Mouse (Mus musculus) c-Kit-negative CD71-positive TER-119-positive erythroid progenitor cells, embryonic 14.5 days (primary cell): ENCODE measurements around the gene Ptch1.

Source experiments
- DNase-seq: peaks from one replicate; pipeline ENCODE4 v3.0.0-alpha.2; 2013; ENCODE audit warnings: low read depth, low spot score

The Ptch1 gene

DNA sequence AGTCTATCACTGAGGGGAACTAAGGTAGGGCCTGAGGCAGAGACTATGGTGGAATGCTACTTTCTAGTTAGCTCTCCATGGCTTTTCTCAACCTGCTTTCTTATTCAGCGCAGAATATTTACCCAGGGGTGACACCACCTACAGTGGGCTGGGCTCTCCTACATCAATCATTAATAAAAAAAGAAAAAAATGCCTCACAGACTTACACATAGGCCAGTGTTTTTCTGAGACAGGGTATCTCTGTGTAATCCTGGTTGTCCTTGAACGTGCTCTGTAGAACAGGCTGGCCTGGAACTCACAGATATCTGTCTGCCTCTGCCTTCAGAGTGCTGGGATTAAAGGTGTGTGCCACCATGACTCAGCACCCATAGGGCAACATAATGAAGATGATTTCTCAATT lies 73.9 kb downstream of the Ptch1 start:
- DNase-seq = no peak

DNA sequence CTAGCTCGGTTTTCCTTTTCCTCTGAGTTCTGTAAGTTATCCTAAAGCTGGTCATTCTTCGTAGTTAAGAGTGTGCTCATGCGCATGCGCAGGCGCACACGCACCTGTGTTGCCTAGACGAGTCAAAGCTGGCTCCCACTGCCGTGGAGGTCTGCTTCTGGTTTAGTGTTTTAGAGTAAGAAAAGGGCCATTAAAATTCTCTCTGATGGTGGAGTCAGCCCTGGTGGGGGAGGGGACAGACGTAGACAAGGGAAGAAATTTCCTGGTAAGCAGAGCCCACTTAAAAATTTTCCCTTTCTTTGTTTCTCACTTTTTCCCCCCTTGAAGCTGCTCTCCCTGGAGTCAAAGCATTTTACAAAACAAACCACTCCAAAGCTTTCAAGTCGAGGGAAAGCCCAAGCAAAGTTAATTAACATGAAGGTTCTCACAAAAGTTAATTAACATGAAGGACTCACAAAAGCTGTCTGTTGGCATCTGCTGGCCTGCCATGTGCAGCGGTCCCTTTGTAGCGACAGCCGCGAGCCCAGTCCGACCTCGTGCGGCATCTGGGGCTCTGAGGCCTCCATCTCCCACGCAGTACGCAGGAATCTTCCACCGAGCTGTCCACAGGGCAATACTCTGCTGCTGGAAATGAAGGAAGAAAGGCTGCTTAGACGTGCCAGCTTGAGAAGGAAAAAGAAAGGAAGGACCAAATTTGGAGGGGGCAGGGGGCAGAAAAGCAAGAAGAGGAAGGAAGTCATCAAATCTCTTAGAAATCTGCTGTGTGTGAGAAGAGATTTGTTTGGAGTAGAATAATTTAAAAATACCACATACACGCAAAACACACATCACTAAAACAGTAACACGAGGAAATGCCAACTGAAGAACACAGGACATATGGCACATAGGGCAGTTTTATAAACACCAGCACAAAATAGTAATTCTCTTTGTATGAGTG lies 76.5 kb downstream of the Ptch1 start, which contains the start of gene Fancc:
Gene Fancc (minus strand): TSS at position 633 of the 937 bp plus-strand sequence.
- no peak for DNase-seq

DNA sequence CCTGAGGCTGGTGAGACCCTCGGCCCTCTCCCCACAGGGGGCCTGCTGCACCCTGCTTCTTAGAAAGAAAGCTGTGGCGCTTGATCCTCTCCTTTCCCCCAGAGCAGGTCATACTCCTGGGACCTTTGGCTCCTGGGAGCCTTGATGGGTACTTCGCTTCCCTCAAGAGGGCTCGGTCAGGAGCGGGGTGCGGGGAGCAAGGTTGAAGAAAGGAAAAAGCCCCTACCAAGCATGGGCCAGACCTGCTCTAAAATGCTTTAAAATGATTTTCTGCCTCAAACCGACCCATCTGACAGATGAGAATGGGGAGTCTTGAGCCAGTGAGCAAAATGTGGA lies 85.7 kb downstream of the Ptch1 start:
- DNase-seq = no peak

DNA sequence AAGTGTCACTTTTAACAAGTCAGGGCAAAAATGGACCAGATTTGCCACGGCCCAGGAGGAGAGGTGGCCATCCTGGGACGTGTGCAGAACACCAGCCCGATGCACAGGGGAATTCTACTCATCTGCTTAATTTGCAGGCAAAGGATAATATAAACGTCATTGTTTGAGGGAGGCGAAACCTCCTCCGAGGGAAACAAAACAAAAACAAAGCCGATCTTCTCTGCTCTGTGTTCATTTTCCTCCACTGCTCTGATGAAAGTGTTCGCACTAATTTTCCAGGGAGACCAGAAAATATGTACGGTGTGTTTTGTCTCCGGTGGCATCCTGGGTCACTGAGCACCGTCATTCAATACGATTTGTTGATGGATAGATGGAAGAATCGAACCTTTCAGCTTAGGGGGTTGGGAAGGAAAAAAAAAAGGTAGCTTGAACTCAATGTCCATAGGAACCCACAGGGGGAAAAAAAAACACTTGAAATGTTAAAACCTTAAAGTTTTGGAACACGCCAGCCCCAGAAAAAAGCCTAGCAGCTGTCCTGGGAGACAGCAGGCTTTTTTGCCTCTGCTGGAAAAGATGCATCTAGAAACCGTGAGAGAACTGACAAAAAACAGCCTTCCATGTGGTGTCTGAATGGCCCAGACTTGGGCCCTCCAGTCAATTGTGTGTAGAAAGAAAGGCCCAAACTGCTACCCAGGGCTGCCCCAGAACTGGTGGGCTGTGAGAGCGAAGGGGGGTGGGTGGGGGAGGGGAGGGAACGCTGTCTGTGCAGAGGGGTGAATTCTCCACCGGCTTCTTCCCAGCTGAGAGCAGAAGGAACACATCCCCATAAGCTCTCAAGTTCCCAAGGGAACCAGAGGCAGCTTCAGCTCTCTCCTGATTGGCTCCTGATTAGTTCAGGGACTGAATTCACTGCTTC lies 86.3 kb downstream of the Ptch1 start:
- no peak for DNase-seq

DNA sequence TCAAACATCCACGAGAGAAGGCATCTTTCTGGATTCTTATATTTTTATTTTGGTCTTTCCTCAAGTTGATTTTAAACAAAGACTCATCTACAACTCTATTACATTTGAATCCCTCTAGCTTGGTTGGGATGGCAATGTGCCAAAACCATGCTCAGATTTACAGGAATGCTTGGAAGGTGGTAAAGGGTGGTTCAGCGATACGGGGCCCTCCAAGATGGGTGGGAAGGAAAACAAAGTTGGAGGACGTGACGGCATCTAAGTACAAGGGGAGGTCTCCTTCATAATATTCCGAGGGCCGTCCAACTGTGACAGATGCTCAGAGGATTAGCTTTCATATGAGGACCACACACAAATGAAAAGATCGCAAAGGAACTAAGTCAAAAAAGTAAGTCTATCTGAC lies 98.0 kb downstream of the Ptch1 start:
- no peak for DNase-seq
